In genomic region chr8:79350094-79350593, GRCm38 (mm10) we compare ENCODE assay signal across 9 mouse cellular contexts. TPM values are rescaled to one million over a fixed set of nuclear protein-coding genes. Genes with fewer than 3 reads are reported as not detected.
A peak's percentile ranks its signal among the peaks of the same experiment; 100 is the strongest.
DNase-seq lines count a peak whose midpoint lies in the region; ATAC-seq lines count a peak whose summit lies in the region.
"Had no signal": no experiment of that assay in that cellular context is flagged by ENCODE, and none has a peak within 500 bp of the region (broad histone marks: within the 10 kb centered on the region; RNA-seq: fewer than 3 reads in every experiment).

No protein-coding gene starts in this region.

- WGBS in intestine, embryonic 15.5 days: 39% methylated on average over 6 of the region's 6 CpGs

- no peak overlapping the region for H3K9ac ChIP-seq in intestine, embryonic 15.5 days
- H3K9ac ChIP-seq: liver, embryonic 15.5 days had no signal

- H3K4me3 ChIP-seq in intestine, embryonic 15.5 days (replicated peaks): no peak overlapping the region
- H3K4me3 ChIP-seq: liver, embryonic 15.5 days had no signal

- H3K27ac ChIP-seq in intestine, embryonic 15.5 days: peak overlapping the region; percentile 72
- H3K27ac ChIP-seq: liver, embryonic 15.5 days had no signal

- DNase-seq in brain, embryonic 18.5 days (ENCODE audit: low read depth, low spot score): peak; percentile 75
- DNase-seq in cerebellum, postnatal 36 days: peak; percentile 85 to 91
- peak; percentile 83 to 91 for DNase-seq in heart, adult 18-20 months
- DNase-seq in lung, adult 18-20 months: peak; percentile 62 to 68
- peak; percentile 78 for DNase-seq in right cerebral cortex, adult 18-20 months
- no peak for DNase-seq in embryo, embryonic 11 days

- H3K27me3 ChIP-seq in intestine, embryonic 15.5 days (replicated peaks): no peaks in the 10 kb centered on the region
- H3K27me3 ChIP-seq: liver, embryonic 15.5 days had no signal

- H3K9me3 ChIP-seq in intestine, embryonic 15.5 days: no peaks in the 10 kb centered on the region
- H3K9me3 ChIP-seq: liver, embryonic 15.5 days had no signal

- peak; percentile 69 for ATAC-seq in intestine, embryonic 15.5 days
- ATAC-seq in activated CD4-positive, CD25-positive, alpha-beta regulatory T cell, adult 4 months: no peak

- peaks cover 15% of the 10 kb centered on the region for H3K36me3 ChIP-seq in intestine, embryonic 15.5 days

- no peak overlapping the region for H3K4me2 ChIP-seq in intestine, embryonic 15.5 days (replicated peaks)
- H3K4me2 ChIP-seq: liver, embryonic 15.5 days had no signal

- peaks cover 19% of the 10 kb centered on the region for H3K4me1 ChIP-seq in intestine, embryonic 15.5 days (replicated peaks)

RNA-seq across cellular contexts. Expression of gene Smad1, which starts 49.2 kb away (rescaled TPM):
- 10 to 100 TPM; 13.2 to 14.7 TPM for total RNA-seq in heart, adult 18-20 months (2021)
- polyA plus RNA-seq in intestine, embryonic 15.5 days (2015; fragmentation: Nextera tagmentation; extraction: Ambion mirVana): 37.6 and 39.9 TPM in 2 replicates
- 1 to 10 TPM; 4.7 to 5.4 TPM for polyA plus RNA-seq in activated CD4-positive, CD25-positive, alpha-beta regulatory T cell, adult 4 months (2017; shearing (Covaris generic))

RNA-seq across cellular contexts. Expression of gene Mmaa, which starts 55.4 kb away (rescaled TPM):
- 10 to 100 TPM; 39.9 to 44.5 TPM for total RNA-seq in heart, adult 18-20 months (2021)
- 12.8 and 13.5 TPM in 2 replicates for polyA plus RNA-seq in intestine, embryonic 15.5 days (2015; fragmentation: Nextera tagmentation; extraction: Ambion mirVana)
- 1 to 10 TPM; 5.7 to 7.1 TPM for polyA plus RNA-seq in activated CD4-positive, CD25-positive, alpha-beta regulatory T cell, adult 4 months (2017; shearing (Covaris generic))
